Mouse (Mus musculus) cerebellum, adult 2 months (tissue): ENCODE measurements around the gene Fbln2. TPM values are rescaled to one million over a fixed set of nuclear protein-coding genes. Genes with fewer than 3 reads are reported as not detected.

Experiments used
- DNase-seq, 2 experiments: peaks; one replicate each; pipeline ENCODE4 v3.0.0; 2021
- H3K27ac ChIP-seq: fragments of 200-500 bp; 2 replicates; pipeline ENCODE4 v1.5.1; 2012; ENCODE audit warnings: low read length, control low read depth, inconsistent platforms; ENCODE audit not compliant: insufficient read depth
- H3K27me3 ChIP-seq: fragments of 200-500 bp; 2 replicates; pipeline ENCODE4 v1.6.1; 2012; ENCODE audit warnings: inconsistent platforms, mild to moderate bottlenecking, low read length, moderate library complexity; ENCODE audit not compliant: control insufficient read depth, insufficient read depth
- H3K4me1 ChIP-seq: fragments of 200-500 bp; 2 replicates; pipeline ENCODE4 v1.6.1; 2011; ENCODE audit warnings: low read length; ENCODE audit not compliant: control insufficient read depth, insufficient read depth
- H3K4me3 ChIP-seq: fragments of 200-500 bp; replicated peaks from 2 replicates; pipeline ENCODE3; 2011; ENCODE audit warnings: mild to moderate bottlenecking, low read depth, low read length, control low read depth; ENCODE audit not compliant: insufficient read depth
- CTCF ChIP-seq: fragments of 200-500 bp; IDR thresholded peaks from 2 replicates; pipeline ENCODE4 v1.5.1; 2011; ENCODE audit warnings: low read depth, mild to moderate bottlenecking, control low read depth, low read length, moderate library complexity, borderline replicate concordance; ENCODE audit not compliant: insufficient read depth
- POLR2A ChIP-seq: fragments of 200-500 bp; IDR thresholded peaks from 2 replicates; pipeline ENCODE4 v1.6.1; 2011; ENCODE audit warnings: low read length, control low read depth, borderline replicate concordance; ENCODE audit not compliant: insufficient read depth
- WGBS: fragments of 180-500 bp; shearing (Covaris S2); methylation state at CpG from one replicate; pipeline ENCODE4 v1.1.7; 2018; 5-methylcytosine and 5-hydroxymethylcytosine counted together
- polyA plus RNA-seq: library from polyadenylated mRNA; depleted of rRNA; stranded (reverse); fragments of >200 nt; gene quantifications from 2 replicates; pipeline ENCODE4 v1.2.3, GENCODE M21; 2012; rRNA removed

Fbln2 gene
- polyA plus RNA-seq, 1 experiment = 3.3 TPM

- no peak for TF ChIP-seq POLR2A
- no peak for TF ChIP-seq CTCF
- peak in 1 of 2 experiments; percentile 13 for DNase-seq
- no peak overlapping the region for H3K27ac ChIP-seq
- H3K27me3 ChIP-seq = no peaks in the 10 kb centered on the region
- 64% methylated on average over 5 of the region's 5 CpGs for WGBS
- H3K4me1 ChIP-seq = peaks cover 4% of the 10 kb centered on the region; the same call in 1 of the 2 replicates
- H3K4me3 ChIP-seq = no peak overlapping the region
Measured at GRCm38 (mm10) chr6:91311204-91311603, 98.9 kb downstream of the Fbln2 start.

- H3K4me1 ChIP-seq = peaks cover 4% of the 10 kb centered on the region; the same call in 1 of the 2 replicates
- no peak overlapping the region for H3K27ac ChIP-seq
- TF ChIP-seq CTCF = no peak
- no peak for TF ChIP-seq POLR2A
- no peak overlapping the region for H3K4me3 ChIP-seq
- DNase-seq = peak in 1 of 2 experiments; percentile 4
- 87% methylated on average over 9 of the region's 9 CpGs for WGBS
- no peaks in the 10 kb centered on the region for H3K27me3 ChIP-seq
Measured at GRCm38 (mm10) chr6:91312491-91312890, 100.2 kb downstream of the Fbln2 start.

Other genes starting within 250 kb of the Fbln2 start
- gene Iqsec1, start 223.8 kb upstream of the Fbln2 start, polyA plus RNA-seq = 244 and 249 TPM in 2 replicates
- gene Nup210, start 95.6 kb upstream of the Fbln2 start, polyA plus RNA-seq = 16.8 and 23.1 TPM in 2 replicates
- 183 and 188 TPM in 2 replicates for gene Hdac11, start 55.8 kb upstream of the Fbln2 start, polyA plus RNA-seq
- 40.7 and 47.2 TPM in 2 replicates for gene Wnt7a, start 198.9 kb downstream of the Fbln2 start, polyA plus RNA-seq